Mouse (Mus musculus) ES-Bruce4 (cell line): ENCODE results near the gene Fbln2. TPM values are rescaled to one million over a fixed set of nuclear protein-coding genes. Genes with fewer than 3 reads are reported as not detected.

Source experiments
- H3K27ac ChIP-seq: 2 replicates; pipeline ENCODE4 v1.5.1; 2012; ENCODE audit warnings: low read length, inconsistent platforms; ENCODE audit not compliant: insufficient read depth
- H3K27me3 ChIP-seq: 2 replicates; pipeline ENCODE4 v1.6.1; 2012; ENCODE audit warnings: mild to moderate bottlenecking, low read length, inconsistent platforms; ENCODE audit not compliant: control insufficient read depth, poor library complexity, insufficient read depth, severe bottlenecking
- H3K36me3 ChIP-seq: 2 replicates; pipeline ENCODE4 v1.6.1; 2012; ENCODE audit warnings: inconsistent platforms, mild to moderate bottlenecking, low read length, moderate library complexity; ENCODE audit not compliant: control insufficient read depth, poor library complexity, insufficient read depth, severe bottlenecking
- H3K4me1 ChIP-seq: one replicate; pipeline ENCODE4 v1.8.1; 2011; ENCODE audit warnings: low read length; ENCODE audit not compliant: control insufficient read depth, insufficient read depth
- H3K4me3 ChIP-seq: 2 replicates; pipeline ENCODE4 v1.5.1; 2011; ENCODE audit warnings: low read depth, mild to moderate bottlenecking, low read length
- H3K9ac ChIP-seq: 2 replicates; pipeline ENCODE4 v1.6.1; 2012; ENCODE audit warnings: low read depth, mild to moderate bottlenecking, inconsistent platforms; ENCODE audit not compliant: poor library complexity, severe bottlenecking
- H3K9me3 ChIP-seq: replicated peaks from 2 replicates; pipeline ENCODE4 v1.6.1; 2012; ENCODE audit warnings: mild to moderate bottlenecking, low read length, inconsistent platforms; ENCODE audit not compliant: control insufficient read depth, poor library complexity, insufficient read depth, severe bottlenecking
- CTCF ChIP-seq: IDR thresholded peaks from one replicate; pipeline ENCODE4 v1.8.1; 2011; ENCODE audit warnings: low read depth, low read length
- EP300 ChIP-seq: IDR thresholded peaks from 2 replicates; pipeline ENCODE4 v1.6.1; 2011; ENCODE audit warnings: low read depth, low read length; ENCODE audit not compliant: insufficient read depth
- POLR2A ChIP-seq: IDR thresholded peaks from one replicate; pipeline ENCODE4 v1.8.1; 2011; ENCODE audit warnings: low read length; ENCODE audit not compliant: insufficient read depth
- polyA plus RNA-seq: library from polyadenylated mRNA; stranded (reverse); fragments of >200 nt; gene quantifications from 2 replicates; pipeline ENCODE4 v1.2.4, GENCODE M21; 2011; ENCODE audit warnings: low read depth; ENCODE audit not compliant: missing spikeins, insufficient read depth, insufficient read length

Fbln2 gene
- polyA plus RNA-seq, 1 experiment: 23.3 TPM

- no peak overlapping the region for H3K27ac ChIP-seq
- H3K9me3 ChIP-seq: no peaks in the 10 kb centered on the region
- H3K36me3 ChIP-seq: no peaks in the 10 kb centered on the region
- H3K27me3 ChIP-seq: no peaks in the 10 kb centered on the region
- no peaks in the 10 kb centered on the region for H3K4me1 ChIP-seq
- H3K9ac ChIP-seq: no peak overlapping the region
- no peak for TF ChIP-seq EP300
- no peak for TF ChIP-seq POLR2A
- H3K4me3 ChIP-seq: no peak overlapping the region
Measured at GRCm38 (mm10) chr6:91207491-91207890, 4.8 kb upstream of the Fbln2 start.

- Histone ChIP-seq H3K27me3 (no peaks in the 10 kb centered on the region), H3K9me3 (no peaks in the 10 kb centered on the region), H3K4me1 (no peaks in the 10 kb centered on the region), H3K4me3 (no peak overlapping the region), H3K36me3 (no peaks in the 10 kb centered on the region), H3K27ac (no peak overlapping the region), H3K9ac (no peak overlapping the region)
- TF ChIP-seq POLR2A: no peak
- TF ChIP-seq EP300: no peak
- no peak for TF ChIP-seq CTCF
Measured at GRCm38 (mm10) chr6:91209780-91210179, 2.5 kb upstream of the Fbln2 start.

- H3K27me3 ChIP-seq: no peaks in the 10 kb centered on the region
- TF ChIP-seq EP300: no peak
- no peaks in the 10 kb centered on the region for H3K4me1 ChIP-seq
- no peak overlapping the region for H3K27ac ChIP-seq
- H3K36me3 ChIP-seq: no peaks in the 10 kb centered on the region
- H3K9me3 ChIP-seq: no peaks in the 10 kb centered on the region
- H3K9ac ChIP-seq: no peak overlapping the region
- H3K4me3 ChIP-seq: no peak overlapping the region
Measured at GRCm38 (mm10) chr6:91210852-91211251, 1.4 kb upstream of the Fbln2 start.

GRCm38 (mm10) chr6:91212571-91212970 lies 316 bp downstream of the Fbln2 start:
- no peaks in the 10 kb centered on the region for H3K27me3 ChIP-seq

GRCm38 (mm10) chr6:91213287-91214218 lies 1.3 kb downstream of the Fbln2 start:
- Histone ChIP-seq H3K27me3 (no peaks in the 10 kb centered on the region), H3K36me3 (no peaks in the 10 kb centered on the region), H3K9me3 (no peaks in the 10 kb centered on the region), H3K27ac (no peak overlapping the region), H3K4me1 (no peaks in the 10 kb centered on the region), H3K4me3 (peak overlapping the region; percentile 36), H3K9ac (no peak overlapping the region)
- TF ChIP-seq CTCF (no peak), EP300 (no peak), POLR2A (no peak)

More at GRCm38 (mm10) chr6:91212571-91212970, 316 bp downstream of the Fbln2 start:
- no peaks in the 10 kb centered on the region for H3K36me3 ChIP-seq
- H3K4me1 ChIP-seq: no peaks in the 10 kb centered on the region
- 0 out of 2 replicates have a peak overlapping the region, but pooled peaks have one; percentile 9 for H3K9ac ChIP-seq
- H3K27ac ChIP-seq: no peak overlapping the region
- peak overlapping the region; percentile 56 for H3K4me3 ChIP-seq
- no peaks in the 10 kb centered on the region for H3K9me3 ChIP-seq
- TF ChIP-seq CTCF (no peak), EP300 (no peak), POLR2A (no peak)

- H3K4me1 ChIP-seq: no peaks in the 10 kb centered on the region
- TF ChIP-seq POLR2A (no peak), CTCF (no peak), EP300 (no peak)
- no peak overlapping the region for H3K9ac ChIP-seq
Measured at GRCm38 (mm10) chr6:91215454-91215853, 3.2 kb downstream of the Fbln2 start.

More at GRCm38 (mm10) chr6:91215454-91215853, 3.2 kb downstream of the Fbln2 start:
- H3K9me3 ChIP-seq: no peaks in the 10 kb centered on the region
- no peaks in the 10 kb centered on the region for H3K27me3 ChIP-seq
- H3K27ac ChIP-seq: no peak overlapping the region
- no peak overlapping the region for H3K4me3 ChIP-seq
- no peaks in the 10 kb centered on the region for H3K36me3 ChIP-seq
